Comparison of ENCODE assay signal across 14 mouse cellular contexts in genomic region chr10:3835616-3836015, GRCm38 (mm10).
DNase-seq lines count a peak whose midpoint lies in the region; ATAC-seq and TF ChIP-seq lines count a peak whose summit lies in the region.
"Had no signal": no experiment of that assay in that cellular context is flagged by ENCODE, and none has a peak within 500 bp of the region (broad histone marks: within the 10 kb centered on the region; RNA-seq: fewer than 3 reads in every experiment).

No protein-coding gene starts in this region.

- H3K27ac ChIP-seq in kidney, embryonic 15.5 days, result no peak overlapping the region
- H3K27ac ChIP-seq in left cerebral cortex, adult 2 months, result no peak overlapping the region
- no peak overlapping the region for H3K27ac ChIP-seq in forebrain, embryonic 11.5 days (ENCODE audit: low read depth, low read length)
- H3K27ac ChIP-seq: heart, embryonic 13.5 days; stomach, postnatal 0 days had no signal

- no peak overlapping the region for H3K4me3 ChIP-seq in kidney, embryonic 15.5 days (replicated peaks)
- no peak overlapping the region for H3K4me3 ChIP-seq in left cerebral cortex, adult 2 months
- H3K4me3 ChIP-seq in forebrain, embryonic 11.5 days (ENCODE audit: low read depth, low read length), result no peak overlapping the region
- H3K4me3 ChIP-seq: heart, embryonic 13.5 days had no signal

- peak; percentile 30 for DNase-seq in kidney, adult 9 months
- DNase-seq in adrenal gland, postnatal 10 days, result peak; percentile 75
- DNase-seq in gastrocnemius, postnatal 14 days, result peak; percentile 72
- DNase-seq in kidney, postnatal 25 days, result peak; percentile 46 to 59
- no peak for DNase-seq in left cerebral cortex, adult 2 months (ENCODE audit: extremely low spot score in 1 of 2, low spot score in 2 of 2)
- DNase-seq in cerebellum, adult 9-11 months, result no peak
- no peak for DNase-seq in forebrain, embryonic 11.5 days (ENCODE audit: low spot score)
- DNase-seq: cerebellum, adult 11-12 months; right cerebral cortex, postnatal 14 days had no signal

- TF ChIP-seq CTCF in left cerebral cortex, adult 2 months (IDR thresholded peaks at IDR 0.05), result no peak

- WGBS in kidney, embryonic 15.5 days, result 70% methylated on average over 10 of the region's 10 CpGs
- WGBS in forebrain, embryonic 11.5 days, result 87% methylated on average over 10 of the region's 10 CpGs

- H3K27me3 ChIP-seq in kidney, embryonic 15.5 days, result no peaks in the 10 kb centered on the region
- no peaks in the 10 kb centered on the region for H3K27me3 ChIP-seq in forebrain, embryonic 11.5 days (ENCODE audit: control insufficient read depth, insufficient read depth, low read length)
- H3K27me3 ChIP-seq: CH12.LX; heart, embryonic 13.5 days had no signal

- no peak overlapping the region for H3K4me2 ChIP-seq in kidney, embryonic 15.5 days
- H3K4me2 ChIP-seq in forebrain, embryonic 11.5 days (ENCODE audit: low read depth, low read length, severe bottlenecking), result no peak overlapping the region
- H3K4me2 ChIP-seq: heart, embryonic 13.5 days had no signal

- no peak for ATAC-seq in kidney, embryonic 15.5 days (replicated peaks; ENCODE audit: low FRiP score)
- ATAC-seq in forebrain, embryonic 11.5 days (replicated peaks; ENCODE audit: low FRiP score), result no peak
- ATAC-seq: intestine, embryonic 16.5 days had no signal

- no peaks in the 10 kb centered on the region for H3K9me3 ChIP-seq in kidney, embryonic 15.5 days (replicated peaks)
- H3K9me3 ChIP-seq in forebrain, embryonic 11.5 days (ENCODE audit: control insufficient read depth, low read length), result no peaks in the 10 kb centered on the region
- H3K9me3 ChIP-seq: heart, embryonic 13.5 days had no signal

- H3K9ac ChIP-seq in kidney, embryonic 15.5 days, result no peak overlapping the region
- no peak overlapping the region for H3K9ac ChIP-seq in forebrain, embryonic 11.5 days (ENCODE audit: low read length)
- H3K9ac ChIP-seq: heart, embryonic 13.5 days had no signal

- peaks cover 14% of the 10 kb centered on the region for H3K4me1 ChIP-seq in kidney, embryonic 15.5 days
- H3K4me1 ChIP-seq in forebrain, embryonic 11.5 days (replicated peaks; ENCODE audit: control insufficient read depth, insufficient read depth, low read length), result no peaks in the 10 kb centered on the region

- intact Hi-C loops in gastrocnemius, postnatal 14 days (cut with DNase I; ENCODE audit: low total_unique reads), result no loop called here
- intact Hi-C loops in left cerebral cortex, adult 2 months (cut with DNase I), result no loop called here

- H3K36me3 ChIP-seq in kidney, embryonic 15.5 days, result no peaks in the 10 kb centered on the region
- H3K36me3 ChIP-seq in forebrain, embryonic 11.5 days (ENCODE audit: control insufficient read depth, insufficient read depth, low read length), result no peaks in the 10 kb centered on the region
- H3K36me3 ChIP-seq: heart, embryonic 13.5 days had no signal

Comparison
In these comparisons a context has a peak if more than half of its experiments do, and no peak if none do; other contexts are left out.
1. DNase-seq: peak in kidney, adult 9 months (single experiment), adrenal gland, postnatal 10 days (single experiment), gastrocnemius, postnatal 14 days (single experiment) and kidney, postnatal 25 days (2 of 2); none in left cerebral cortex, adult 2 months (0 of 2), cerebellum, adult 9-11 months (single experiment) and forebrain, embryonic 11.5 days (single experiment).